Mouse (Mus musculus): ENCODE measurements around the gene Asap3.

- TF ChIP-seq POLR2A (IDR thresholded peaks at IDR 0.05; ENCODE audit: extremely low read depth, insufficient read depth, low read length) (no peak), CTCF (IDR thresholded peaks at IDR 0.05; ENCODE audit: extremely low read depth, insufficient read depth, low read length) (no peak)
Measured at GRCm38 (mm10) chr4:136224240-136224559, 18.0 kb downstream of the Asap3 start.

Data from cortical plate, adult 2 months (tissue).